Mouse (Mus musculus) kidney, adult 2 months (tissue): ENCODE results near the gene Flrt2.

ENCODE experiments used
- CTCF ChIP-seq: fragments of 200-500 bp; conservative IDR thresholded peaks from 2 replicates; pipeline ENCODE4 v1.5.1; 2011; ENCODE audit warnings: low read depth, mild to moderate bottlenecking, control low read depth, low read length, moderate library complexity, mixed read lengths; ENCODE audit not compliant: insufficient read depth, insufficient read length
- POLR2A ChIP-seq: fragments of 200-500 bp; IDR thresholded peaks from one replicate; pipeline ENCODE4 v1.6.1; 2011; ENCODE audit warnings: low read depth, low read length, control low read depth

GRCm38 (mm10) chr12:95739739-95740138 lies 47.7 kb downstream of the Flrt2 start:
- TF ChIP-seq CTCF (no peak), POLR2A (no peak)
